Mouse (Mus musculus) left cerebral cortex, adult 9 months (tissue): ENCODE measurements around the gene Tnpo3.

ENCODE experiments used
- DNase-seq, 2 experiments: peaks; one replicate each; pipeline ENCODE4 v3.0.0; 2022; ENCODE audit warnings: low spot score in 2 of 2

Tnpo3 gene

GRCm38 (mm10) chr6:29609111-29610019, at the start of gene Tnpo3:
TSS of gene Tnpo3 (minus strand) at chr6:29609887.
- peak; percentile 81 to 93 for DNase-seq

GRCm38 (mm10) chr6:29658626-29659475, 49.2 kb upstream of the Tnpo3 start:
- no peak for DNase-seq

GRCm38 (mm10) chr6:29653271-29653670, 43.6 kb upstream of the Tnpo3 start:
- no peak for DNase-seq

GRCm38 (mm10) chr6:29650170-29650549, 40.5 kb upstream of the Tnpo3 start:
- DNase-seq, result no peak

GRCm38 (mm10) chr6:29649494-29650169, 39.9 kb upstream of the Tnpo3 start:
- peak; percentile 37 to 95 for DNase-seq

GRCm38 (mm10) chr6:29641816-29642215, 32.1 kb upstream of the Tnpo3 start:
- no peak for DNase-seq

- DNase-seq, result no peak
Measured at GRCm38 (mm10) chr6:29639580-29640419, 30.1 kb upstream of the Tnpo3 start.

GRCm38 (mm10) chr6:29638844-29639460, 29.3 kb upstream of the Tnpo3 start:
- DNase-seq, result no peak

- DNase-seq, result no peak
Measured at GRCm38 (mm10) chr6:29637397-29638373, 28.0 kb upstream of the Tnpo3 start.

- DNase-seq, result no peak
Measured at GRCm38 (mm10) chr6:29636322-29637092, 26.8 kb upstream of the Tnpo3 start.

GRCm38 (mm10) chr6:29634537-29634936, 24.9 kb upstream of the Tnpo3 start:
- no peak for DNase-seq

GRCm38 (mm10) chr6:29632552-29633292, 23.0 kb upstream of the Tnpo3 start:
- DNase-seq, result no peak

- no peak for DNase-seq
Measured at GRCm38 (mm10) chr6:29631751-29632551, 22.3 kb upstream of the Tnpo3 start.

- no peak for DNase-seq
Measured at GRCm38 (mm10) chr6:29630216-29630615, 20.5 kb upstream of the Tnpo3 start.

GRCm38 (mm10) chr6:29627756-29628155, 18.1 kb upstream of the Tnpo3 start:
- no peak for DNase-seq

GRCm38 (mm10) chr6:29623857-29624256, 14.2 kb upstream of the Tnpo3 start:
- no peak for DNase-seq

GRCm38 (mm10) chr6:29622273-29622672, 12.6 kb upstream of the Tnpo3 start:
- no peak for DNase-seq
